Mouse (Mus musculus) hindbrain, embryonic 13.5 days (tissue): ENCODE measurements at regions not wholly inside any gene's neighbourhood (a gene's known extent, or its start where the extent isn't known, plus 50 kb on each side); places are given as distances from the start of the nearest gene placed in this dataset.
"Not testable (repeated sequence)": the region's sequence is repeated elsewhere in the genome, so short reads cannot be mapped to it uniquely, and the experiment has no call there.

Experiments
- ATAC-seq: fragments of 200-750 bp; cut with Nextera tagmentation; 2 replicates; pipeline ENCODE4 v1.8.0; 2017; ENCODE audit warnings: moderate TSS enrichment; ENCODE audit not compliant: low FRiP score
- H3K27ac ChIP-seq: fragments of 300-500 bp; sonication (generic); 2 replicates; pipeline ENCODE4 v1.5.1; 2015; ENCODE audit warnings: inconsistent platforms, mild to moderate bottlenecking, moderate library complexity
- H3K27me3 ChIP-seq: fragments of 300-500 bp; sonication (generic); 2 replicates; pipeline ENCODE4 v1.6.1; 2015; ENCODE audit warnings: mild to moderate bottlenecking, inconsistent platforms
- H3K36me3 ChIP-seq: fragments of 300-500 bp; sonication (generic); 2 replicates; pipeline ENCODE4 v1.6.1; 2015; ENCODE audit warnings: mild to moderate bottlenecking, inconsistent platforms
- H3K4me1 ChIP-seq: fragments of 300-500 bp; sonication (generic); replicated peaks from 2 replicates; pipeline ENCODE4 v1.6.1; 2015; ENCODE audit warnings: inconsistent platforms
- H3K4me2 ChIP-seq: fragments of 300-500 bp; sonication (generic); 2 replicates; pipeline ENCODE4 v1.6.1; 2015; ENCODE audit warnings: inconsistent platforms, mild to moderate bottlenecking, moderate library complexity
- H3K4me3 ChIP-seq: fragments of 300-500 bp; sonication (generic); 2 replicates; pipeline ENCODE4 v1.5.1; 2015; ENCODE audit warnings: mild to moderate bottlenecking, inconsistent platforms
- H3K9ac ChIP-seq: fragments of 300-500 bp; sonication (generic); 2 replicates; pipeline ENCODE4 v1.6.1; 2015; ENCODE audit warnings: mild to moderate bottlenecking, inconsistent platforms
- H3K9me3 ChIP-seq: fragments of 300-500 bp; sonication (generic); 2 replicates; pipeline ENCODE4 v1.6.1; 2016; ENCODE audit warnings: inconsistent platforms
- WGBS: fragments of 180-500 bp; shearing (Covaris S2); methylation state at CpG from one replicate; pipeline ENCODE4 v1.1.7; 2015; 5-methylcytosine and 5-hydroxymethylcytosine counted together

GRCm38 (mm10) chr15:5933586-5933985 lies 366.0 kb upstream of the Dab2 start:
- H3K4me1 ChIP-seq = no peaks in the 10 kb centered on the region
- H3K27ac ChIP-seq = no peak overlapping the region
- no peak overlapping the region for H3K4me3 ChIP-seq
- no peak overlapping the region for H3K4me2 ChIP-seq
- no peak overlapping the region for H3K9ac ChIP-seq
- no peaks in the 10 kb centered on the region for H3K36me3 ChIP-seq
- H3K27me3 ChIP-seq = no peaks in the 10 kb centered on the region
- no peak for ATAC-seq
- 25% methylated on average over 3 of the region's 3 CpGs for WGBS
- no peaks in the 10 kb centered on the region for H3K9me3 ChIP-seq

- no peak for ATAC-seq
- Histone ChIP-seq H3K4me2 (no peak overlapping the region), H3K27me3 (no peaks in the 10 kb centered on the region), H3K9me3 (no peaks in the 10 kb centered on the region), H3K9ac (no peak overlapping the region), H3K4me1 (no peaks in the 10 kb centered on the region), H3K27ac (no peak overlapping the region), H3K36me3 (no peaks in the 10 kb centered on the region), H3K4me3 (no peak overlapping the region)
- WGBS = 61% methylated on average over 2 of the region's 2 CpGs
Observed at GRCm38 (mm10) chr15:5940945-5941344, 358.6 kb upstream of the Dab2 start.

GRCm38 (mm10) chr15:5946650-5947049 lies 352.9 kb upstream of the Dab2 start:
- no peak for ATAC-seq
- H3K9ac ChIP-seq = no peak overlapping the region
- no peak overlapping the region for H3K4me3 ChIP-seq
- H3K9me3 ChIP-seq = no peaks in the 10 kb centered on the region
- no peak overlapping the region for H3K27ac ChIP-seq
- no peaks in the 10 kb centered on the region for H3K4me1 ChIP-seq
- H3K4me2 ChIP-seq = no peak overlapping the region
- no peaks in the 10 kb centered on the region for H3K27me3 ChIP-seq
- no peaks in the 10 kb centered on the region for H3K36me3 ChIP-seq
- 89% methylated on average over 6 of the region's 6 CpGs for WGBS

GRCm38 (mm10) chr15:5950919-5951318 lies 348.7 kb upstream of the Dab2 start:
- Histone ChIP-seq H3K9me3 (no peaks in the 10 kb centered on the region), H3K4me3 (no peak overlapping the region), H3K9ac (no peak overlapping the region), H3K27ac (no peak overlapping the region), H3K27me3 (no peaks in the 10 kb centered on the region), H3K4me2 (no peak overlapping the region), H3K36me3 (no peaks in the 10 kb centered on the region), H3K4me1 (no peaks in the 10 kb centered on the region)
- no peak for ATAC-seq
- 84% methylated on average over 3 of the region's 3 CpGs for WGBS

GRCm38 (mm10) chr15:5951661-5952060 lies 347.9 kb upstream of the Dab2 start:
- not testable (repeated sequence) for H3K9me3 ChIP-seq, ATAC-seq, H3K4me1 ChIP-seq, H3K9ac ChIP-seq, H3K4me3 ChIP-seq, H3K27me3 ChIP-seq, H3K4me2 ChIP-seq, H3K27ac ChIP-seq, H3K36me3 ChIP-seq
- WGBS = 95% methylated on average over 2 of the region's 2 CpGs

- Histone ChIP-seq H3K4me3 (no peak overlapping the region), H3K9ac (no peak overlapping the region), H3K9me3 (no peaks in the 10 kb centered on the region), H3K4me2 (no peak overlapping the region), H3K36me3 (no peaks in the 10 kb centered on the region), H3K27me3 (no peaks in the 10 kb centered on the region), H3K4me1 (no peaks in the 10 kb centered on the region), H3K27ac (no peak overlapping the region)
- ATAC-seq = no peak
Observed at GRCm38 (mm10) chr15:5953106-5953505, 346.5 kb upstream of the Dab2 start.

- ATAC-seq = no peak
- Histone ChIP-seq H3K4me3 (no peak overlapping the region), H3K9me3 (no peaks in the 10 kb centered on the region), H3K27ac (no peak overlapping the region), H3K36me3 (no peaks in the 10 kb centered on the region), H3K27me3 (no peaks in the 10 kb centered on the region), H3K4me1 (no peaks in the 10 kb centered on the region), H3K9ac (no peak overlapping the region), H3K4me2 (no peak overlapping the region)
- WGBS = 73% methylated on average over 5 of the region's 5 CpGs
Observed at GRCm38 (mm10) chr15:5991351-5992065, 308.1 kb upstream of the Dab2 start.

- H3K27me3 ChIP-seq, ATAC-seq, H3K36me3 ChIP-seq, H3K27ac ChIP-seq, H3K9ac ChIP-seq, H3K9me3 ChIP-seq, H3K4me1 ChIP-seq, H3K4me3 ChIP-seq, H3K4me2 ChIP-seq: not testable (repeated sequence)
- 96% methylated on average over 1 of the region's 1 CpGs for WGBS
Observed at GRCm38 (mm10) chr15:5992146-5992545, 307.4 kb upstream of the Dab2 start.

GRCm38 (mm10) chr15:6000816-6001215 lies 298.8 kb upstream of the Dab2 start:
- H3K9ac ChIP-seq = no peak overlapping the region
- ATAC-seq = no peak
- WGBS = 94% methylated on average over 1 of the region's 1 CpGs

GRCm38 (mm10) chr15:6001394-6001793 lies 298.2 kb upstream of the Dab2 start:
- H3K27ac ChIP-seq = no peak overlapping the region
- no peaks in the 10 kb centered on the region for H3K36me3 ChIP-seq
- no peaks in the 10 kb centered on the region for H3K9me3 ChIP-seq
- H3K27me3 ChIP-seq = no peaks in the 10 kb centered on the region
- 96% methylated on average over 1 of the region's 1 CpGs for WGBS
- no peak overlapping the region for H3K4me3 ChIP-seq
- no peak overlapping the region for H3K4me2 ChIP-seq
- H3K4me1 ChIP-seq = no peaks in the 10 kb centered on the region
- ATAC-seq = no peak
- H3K9ac ChIP-seq = no peak overlapping the region

More at GRCm38 (mm10) chr15:6000816-6001215, 298.8 kb upstream of the Dab2 start:
- H3K4me1 ChIP-seq = no peaks in the 10 kb centered on the region
- no peaks in the 10 kb centered on the region for H3K27me3 ChIP-seq
- H3K4me2 ChIP-seq = no peak overlapping the region
- no peaks in the 10 kb centered on the region for H3K36me3 ChIP-seq
- H3K27ac ChIP-seq = no peak overlapping the region
- no peak overlapping the region for H3K4me3 ChIP-seq
- no peaks in the 10 kb centered on the region for H3K9me3 ChIP-seq

GRCm38 (mm10) chr15:6014982-6015381 lies 284.6 kb upstream of the Dab2 start:
- H3K27me3 ChIP-seq = no peaks in the 10 kb centered on the region
- no peak overlapping the region for H3K4me2 ChIP-seq
- H3K4me3 ChIP-seq = no peak overlapping the region
- ATAC-seq = no peak
- no peaks in the 10 kb centered on the region for H3K36me3 ChIP-seq
- no peaks in the 10 kb centered on the region for H3K9me3 ChIP-seq
- 78% methylated on average over 1 of the region's 1 CpGs for WGBS
- H3K27ac ChIP-seq = no peak overlapping the region
- no peak overlapping the region for H3K9ac ChIP-seq
- no peaks in the 10 kb centered on the region for H3K4me1 ChIP-seq

GRCm38 (mm10) chr15:6016637-6017049 lies 282.9 kb upstream of the Dab2 start:
- no peaks in the 10 kb centered on the region for H3K9me3 ChIP-seq
- no peak overlapping the region for H3K9ac ChIP-seq
- H3K27me3 ChIP-seq = no peaks in the 10 kb centered on the region
- no peaks in the 10 kb centered on the region for H3K36me3 ChIP-seq
- WGBS = 82% methylated on average over 5 of the region's 5 CpGs
- no peak overlapping the region for H3K4me2 ChIP-seq
- no peaks in the 10 kb centered on the region for H3K4me1 ChIP-seq
- no peak overlapping the region for H3K4me3 ChIP-seq
- no peak overlapping the region for H3K27ac ChIP-seq
- ATAC-seq = no peak

- no peaks in the 10 kb centered on the region for H3K9me3 ChIP-seq
- H3K27me3 ChIP-seq = no peaks in the 10 kb centered on the region
- no peak overlapping the region for H3K9ac ChIP-seq
- no peaks in the 10 kb centered on the region for H3K4me1 ChIP-seq
- no peak overlapping the region for H3K4me2 ChIP-seq
- no peak overlapping the region for H3K27ac ChIP-seq
- no peaks in the 10 kb centered on the region for H3K36me3 ChIP-seq
- no peak for ATAC-seq
- WGBS = 78% methylated on average over 4 of the region's 4 CpGs
- no peak overlapping the region for H3K4me3 ChIP-seq
Observed at GRCm38 (mm10) chr15:6025543-6025942, 274.0 kb upstream of the Dab2 start.
